Mouse (Mus musculus) G1E (cell line): ENCODE measurements at regions not wholly inside any gene's neighbourhood (a gene's known extent, or its start where the extent isn't known, plus 50 kb on each side); places are given as distances from the start of the nearest gene placed in this dataset.

Experiments
- CTCF ChIP-seq: IDR thresholded peaks from 2 replicates; pipeline ENCODE4 v1.5.1; 2012; ENCODE audit warnings: low read depth, low read length, inconsistent platforms, mixed read lengths
- TAL1 ChIP-seq: conservative IDR thresholded peaks from 2 replicates; pipeline ENCODE4 v1.6.1; 2012; ENCODE audit warnings: low read depth, low read length, inconsistent platforms, mixed read lengths

DNA sequence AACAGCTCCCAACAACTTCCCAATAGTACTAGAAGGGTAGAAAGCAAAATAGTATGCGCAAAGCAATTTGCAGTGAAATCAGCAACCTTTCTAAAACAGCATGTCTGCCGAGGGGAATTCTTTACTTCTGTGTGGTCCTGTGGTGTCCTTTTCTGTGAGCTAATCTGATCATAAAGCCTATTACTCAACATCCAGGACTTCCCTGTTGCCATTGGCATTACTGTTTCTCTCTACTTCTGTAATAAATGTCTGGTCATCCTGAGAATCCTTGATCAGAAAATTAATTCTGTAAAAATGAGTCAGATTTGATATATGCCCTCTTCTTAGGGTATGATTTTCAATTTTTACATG, 591.4 kb upstream of the Cdh12 start:
- TF ChIP-seq CTCF: no peak
- TF ChIP-seq TAL1: no peak
